Comparison of ENCODE assay signal across 8 mouse cellular contexts in genomic region chr11:52345939-52346634, GRCm38 (mm10). TPM values are rescaled to one million over a fixed set of nuclear protein-coding genes. Genes with fewer than 3 reads are reported as not detected.
DNase-seq lines count a peak whose midpoint lies in the region; ATAC-seq and TF ChIP-seq lines count a peak whose summit lies in the region.

No protein-coding gene starts in this region.

- TF ChIP-seq CTCF in heart, adult 2 months (IDR thresholded peaks at IDR 0.05), result peak; percentile 99; the same call in 1 of the 2 replicates

- peak overlapping the region; percentile 26 for H3K4me3 ChIP-seq in embryonic facial prominence, embryonic 12.5 days
- peak overlapping the region; percentile 15; the same call in 1 of the 2 replicates for H3K4me3 ChIP-seq in heart, adult 2 months
- peak overlapping the region; percentile 39 for H3K4me3 ChIP-seq in limb, embryonic 13.5 days
- H3K4me3 ChIP-seq in midbrain, embryonic 16.5 days (ENCODE audit: low read depth, low read length), result peak overlapping the region; percentile 2

- no peak for TF ChIP-seq POLR2A in heart, adult 2 months (IDR thresholded peaks at IDR 0.05; ENCODE audit: insufficient read depth, low read depth, low read length)

- H3K4me2 ChIP-seq in embryonic facial prominence, embryonic 12.5 days (replicated peaks), result peak overlapping the region; percentile 43
- H3K4me2 ChIP-seq in limb, embryonic 13.5 days (replicated peaks), result peak overlapping the region; percentile 62
- H3K4me2 ChIP-seq in midbrain, embryonic 16.5 days (ENCODE audit: low read length), result peak overlapping the region; percentile 39

- no peak overlapping the region for H3K9ac ChIP-seq in embryonic facial prominence, embryonic 12.5 days
- no peak overlapping the region for H3K9ac ChIP-seq in heart, adult 2 months (ENCODE audit: low read depth, low read length)
- H3K9ac ChIP-seq in limb, embryonic 13.5 days, result no peak overlapping the region
- H3K9ac ChIP-seq in midbrain, embryonic 16.5 days (ENCODE audit: low read depth, low read length), result no peak overlapping the region

- peaks cover 7% of the 10 kb centered on the region; the same call in 1 of the 2 replicates for H3K4me1 ChIP-seq in embryonic facial prominence, embryonic 12.5 days
- peaks cover 1% of the 10 kb centered on the region; the same call in 1 of the 2 replicates for H3K4me1 ChIP-seq in heart, adult 2 months (ENCODE audit: control insufficient read depth, insufficient read depth, low read length)
- H3K4me1 ChIP-seq in limb, embryonic 13.5 days, result peaks cover 6% of the 10 kb centered on the region; the same call in 1 of the 2 replicates
- no peaks in the 10 kb centered on the region; the same call in 1 of the 2 replicates for H3K4me1 ChIP-seq in midbrain, embryonic 16.5 days (ENCODE audit: control insufficient read depth, insufficient read depth, low read length)

- H3K79me2 ChIP-seq in heart, adult 2 months (replicated peaks; ENCODE audit: control insufficient read depth, insufficient read depth, low read length), result no peaks in the 10 kb centered on the region

- no peak overlapping the region for H3K27ac ChIP-seq in embryonic facial prominence, embryonic 12.5 days
- H3K27ac ChIP-seq in heart, adult 2 months, result no peak overlapping the region
- no peak overlapping the region for H3K27ac ChIP-seq in limb, embryonic 13.5 days
- H3K27ac ChIP-seq in midbrain, embryonic 16.5 days (ENCODE audit: low read length), result peak overlapping the region; percentile 41; the same call in 1 of the 2 replicates

- 15% methylated on average over 10 of the region's 12 CpGs for WGBS in embryonic facial prominence, embryonic 12.5 days
- WGBS in heart, adult 2 months, result 22% methylated on average over 11 of the region's 12 CpGs
- 10% methylated on average over 10 of the region's 12 CpGs for WGBS in limb, embryonic 13.5 days
- 17% methylated on average over 10 of the region's 12 CpGs for WGBS in midbrain, embryonic 16.5 days

- peak; percentile 51; the same call in 1 of the 2 replicates for TF ChIP-seq EP300 in heart, adult 2 months (IDR thresholded peaks at IDR 0.05; ENCODE audit: insufficient read depth, low read depth, low read length)

- no peaks in the 10 kb centered on the region for H3K27me3 ChIP-seq in embryonic facial prominence, embryonic 12.5 days
- H3K27me3 ChIP-seq in heart, adult 2 months (ENCODE audit: control insufficient read depth, insufficient read depth, low read length), result no peaks in the 10 kb centered on the region
- no peaks in the 10 kb centered on the region for H3K27me3 ChIP-seq in limb, embryonic 13.5 days
- no peaks in the 10 kb centered on the region for H3K27me3 ChIP-seq in midbrain, embryonic 16.5 days (ENCODE audit: control insufficient read depth, insufficient read depth, low read depth, low read length)

- intact Hi-C loops in heart, adult 2 months (cut with DNase I), result loop anchor here (10.0 kb wide), 2 partner anchors 121 to 201 kb away; partner anchors contain the start of gene Olfr1373

- no peaks in the 10 kb centered on the region for H3K36me3 ChIP-seq in embryonic facial prominence, embryonic 12.5 days
- no peaks in the 10 kb centered on the region for H3K36me3 ChIP-seq in heart, adult 2 months (ENCODE audit: control insufficient read depth, insufficient read depth, low read length)
- H3K36me3 ChIP-seq in limb, embryonic 13.5 days, result no peaks in the 10 kb centered on the region
- H3K36me3 ChIP-seq in midbrain, embryonic 16.5 days (ENCODE audit: control insufficient read depth, insufficient read depth, low read length), result no peaks in the 10 kb centered on the region

- no peak for ATAC-seq in embryonic facial prominence, embryonic 12.5 days (ENCODE audit: insufficient number of reproducible peaks, insufficient read depth, low FRiP score, low TSS enrichment)
- 0 out of 2 replicates have a peak, but pooled peaks have one; percentile 68 for ATAC-seq in limb, embryonic 13.5 days (ENCODE audit: low FRiP score, low read depth)
- peak; percentile 69 for ATAC-seq in midbrain, embryonic 16.5 days

- peak; percentile 69 for DNase-seq in 3134 (ENCODE audit: extremely low read depth, insufficient read length, low spot score)
- peak; percentile 80 for DNase-seq in adrenal gland, postnatal 25 days
- DNase-seq in heart, adult 2 months, result peak; percentile 77 to 81
- DNase-seq in kidney, adult 8-10 months, result peak; percentile 80 to 92
- DNase-seq in spleen, postnatal 10 days (ENCODE audit: low spot score in 2 of 2), result peak; percentile 77 to 89

- H3K9me3 ChIP-seq in embryonic facial prominence, embryonic 12.5 days, result no peaks in the 10 kb centered on the region
- no peaks in the 10 kb centered on the region for H3K9me3 ChIP-seq in limb, embryonic 13.5 days
- H3K9me3 ChIP-seq in midbrain, embryonic 16.5 days (replicated peaks; ENCODE audit: control insufficient read depth, low read length, poor library complexity, severe bottlenecking), result no peaks in the 10 kb centered on the region

RNA-seq across cellular contexts. Expression of gene Vdac1, which starts 14.6 kb away (rescaled TPM):
- total RNA-seq in adrenal gland, postnatal 25 days (2021), result 410 and 432 TPM in 2 replicates
- polyA plus RNA-seq in embryonic facial prominence, embryonic 12.5 days (2016; fragmentation: Nextera tagmentation; extraction: Ambion mirVana), result 218 and 222 TPM in 2 replicates
- total RNA-seq in heart, adult 2 months (2021), result 1,000 to 10,000 TPM in 1 of 2 experiments, 100 to 1,000 TPM in 1; 987 to 1,141 TPM
- polyA plus RNA-seq in heart, adult 2 months (2012; rRNA removed), result 422 and 713 TPM in 2 replicates
- 240 and 244 TPM in 2 replicates for polyA plus RNA-seq in limb, embryonic 13.5 days (2015; fragmentation: Nextera tagmentation; extraction: Ambion mirVana)
- 362 and 402 TPM in 2 replicates for polyA plus RNA-seq in midbrain, embryonic 16.5 days (2015; fragmentation: Nextera tagmentation; extraction: Ambion mirVana)

RNA-seq across cellular contexts. Expression of gene 9530068E07Rik, which starts 50.1 kb away (rescaled TPM):
- 157 and 166 TPM in 2 replicates for total RNA-seq in adrenal gland, postnatal 25 days (2021)
- polyA plus RNA-seq in embryonic facial prominence, embryonic 12.5 days (2016; fragmentation: Nextera tagmentation; extraction: Ambion mirVana), result 184 and 193 TPM in 2 replicates
- 10 to 100 TPM; 71.1 to 73.9 TPM for total RNA-seq in heart, adult 2 months (2021)
- polyA plus RNA-seq in heart, adult 2 months (2012; rRNA removed), result 96.3 and 140 TPM in 2 replicates
- polyA plus RNA-seq in limb, embryonic 13.5 days (2015; fragmentation: Nextera tagmentation; extraction: Ambion mirVana), result 192 and 205 TPM in 2 replicates
- polyA plus RNA-seq in midbrain, embryonic 16.5 days (2015; fragmentation: Nextera tagmentation; extraction: Ambion mirVana), result 130 and 138 TPM in 2 replicates
